Mouse (Mus musculus) MEL (cell line): Measurements from ENCODE around the gene Ttc34. TPM values are rescaled to one million over a fixed set of nuclear protein-coding genes. Genes with fewer than 3 reads are reported as not detected.

Experiments used
- DNase-seq: peaks from one replicate; pipeline ENCODE4 v3.0.0; 2011; ENCODE audit warnings: low read depth, low spot score
- H3K27ac ChIP-seq: 2 replicates; pipeline ENCODE4 v1.5.1; 2012; ENCODE audit warnings: low read depth, mild to moderate bottlenecking, control low read depth, low read length, moderate library complexity; ENCODE audit not compliant: control insufficient read depth
- H3K27me3 ChIP-seq, 2 experiments: fragments of 150-350 bp in 1 of 2; sonication (generic) in 1 of 2; 2 replicates each; pipeline ENCODE4 v1.6.1; 2012; ENCODE audit warnings: low read length in 2 of 2, mild to moderate bottlenecking in 2 of 2, improper control_type of control experiment in 1 of 2, moderate library complexity in 1 of 2; ENCODE audit not compliant: insufficient read depth in 2 of 2, control insufficient read depth in 1 of 2
- H3K36me3 ChIP-seq, 2 experiments: 2 replicates each; pipeline ENCODE4 v1.6.1; 2012 to 2014; ENCODE audit warnings: low read length in 2 of 2, improper control_type of control experiment in 1 of 2, inconsistent platforms in 1 of 2, mild to moderate bottlenecking in 1 of 2; ENCODE audit not compliant: insufficient read depth in 2 of 2, control insufficient read depth in 1 of 2
- H3K4me1 ChIP-seq, 2 experiments: fragments of 150-350 bp in 1 of 2; sonication (generic) in 1 of 2; 2 replicates each; pipeline ENCODE4 v1.6.1; 2012; ENCODE audit warnings: low read length in 2 of 2, improper control_type of control experiment in 1 of 2, mild to moderate bottlenecking in 1 of 2; ENCODE audit not compliant: insufficient read depth in 2 of 2, control insufficient read depth in 1 of 2
- H3K4me3 ChIP-seq, 2 experiments: fragments of 150-350 bp in 1 of 2; sonication (generic) in 1 of 2; 2 replicates each; pipeline ENCODE4 v1.5.1; 2012; ENCODE audit warnings: low read depth in 2 of 2, low read length in 2 of 2, mild to moderate bottlenecking in 2 of 2, moderate library complexity in 2 of 2, control low read depth in 1 of 2, improper control_type of control experiment in 1 of 2; ENCODE audit not compliant: control insufficient read depth in 1 of 2, insufficient read depth in 1 of 2
- H3K79me2 ChIP-seq: 2 replicates; pipeline ENCODE4 v1.6.1; 2012; ENCODE audit warnings: mild to moderate bottlenecking, low read length, moderate library complexity; ENCODE audit not compliant: control insufficient read depth, poor library complexity, insufficient read depth
- H3K9ac ChIP-seq: 2 replicates; pipeline ENCODE4 v1.6.1; 2012; ENCODE audit warnings: low read depth, mild to moderate bottlenecking, control low read depth, low read length, moderate library complexity; ENCODE audit not compliant: control insufficient read depth, poor library complexity, severe bottlenecking
- H3K9me3 ChIP-seq: fragments of 150-350 bp; sonication (generic); replicated peaks from 2 replicates; pipeline ENCODE4 v1.6.1; 2012; ENCODE audit warnings: mild to moderate bottlenecking, low read length, improper control_type of control experiment, moderate library complexity; ENCODE audit not compliant: insufficient read depth
- ELF1 ChIP-seq: IDR thresholded peaks from 2 replicates; pipeline ENCODE4 v1.6.1; 2014; ENCODE audit warnings: low read depth, mild to moderate bottlenecking, inconsistent platforms, low read length, improper control_type of control experiment, moderate library complexity
- ETS1 ChIP-seq: IDR thresholded peaks from 2 replicates; pipeline ENCODE4 v1.6.1; 2012; ENCODE audit warnings: low read depth, mild to moderate bottlenecking, inconsistent platforms, low read length, improper control_type of control experiment, moderate library complexity
- HCFC1 ChIP-seq: IDR thresholded peaks from 2 replicates; pipeline ENCODE4 v1.6.1; 2012; ENCODE audit warnings: low read depth, mild to moderate bottlenecking, inconsistent platforms, low read length, improper control_type of control experiment, moderate library complexity
- JUND ChIP-seq: IDR thresholded peaks from 2 replicates; pipeline ENCODE4 v1.6.1; 2011; ENCODE audit warnings: low read depth, mild to moderate bottlenecking, improper control_type of control experiment, low read length
- MAFK ChIP-seq: IDR thresholded peaks from 2 replicates; pipeline ENCODE4 v1.6.1; 2011; ENCODE audit warnings: low read depth, mild to moderate bottlenecking, low read length, improper control_type of control experiment, borderline replicate concordance
- MAX ChIP-seq: IDR thresholded peaks from 2 replicates; pipeline ENCODE4 v1.6.1; 2011; ENCODE audit warnings: low read length, improper control_type of control experiment
- MXI1 ChIP-seq: IDR thresholded peaks from 2 replicates; pipeline ENCODE4 v1.6.1; 2011; ENCODE audit warnings: mild to moderate bottlenecking, low read depth, low read length, improper control_type of control experiment
- MYC ChIP-seq: IDR thresholded peaks from 2 replicates; pipeline ENCODE4 v1.6.1; 2011; ENCODE audit warnings: low read depth, mild to moderate bottlenecking, low read length, improper control_type of control experiment, moderate library complexity
- NELFE ChIP-seq: IDR thresholded peaks from 2 replicates; pipeline ENCODE4 v1.6.1; 2011; ENCODE audit warnings: low read depth, low read length, improper control_type of control experiment
- NRF1 ChIP-seq: IDR thresholded peaks from 2 replicates; pipeline ENCODE4 v1.6.1; 2014; ENCODE audit warnings: low read depth, mild to moderate bottlenecking, inconsistent platforms, low read length, improper control_type of control experiment, moderate library complexity; ENCODE audit not compliant: poor library complexity, insufficient read depth, severe bottlenecking
- POLR2A ChIP-seq, 2 experiments: IDR thresholded peaks; 2 replicates each; pipeline ENCODE4 v1.6.1; 2011 to 2012; ENCODE audit warnings: low read length in 2 of 2, mild to moderate bottlenecking in 2 of 2, control low read depth in 1 of 2, improper control_type of control experiment in 1 of 2, low read depth in 1 of 2, moderate library complexity in 1 of 2; ENCODE audit not compliant: control insufficient read depth in 1 of 2, insufficient read depth in 1 of 2, poor library complexity in 1 of 2
- POLR2AphosphoS2 ChIP-seq: IDR thresholded peaks from 2 replicates; pipeline ENCODE4 v1.6.1; 2011; ENCODE audit warnings: low read length, improper control_type of control experiment
- SIN3A ChIP-seq: IDR thresholded peaks from 2 replicates; pipeline ENCODE4 v1.6.1; 2012; ENCODE audit warnings: low read length, improper control_type of control experiment, inconsistent platforms
- SMC3 ChIP-seq: IDR thresholded peaks from 2 replicates; pipeline ENCODE4 v1.6.1; 2011; ENCODE audit warnings: low read depth, low read length, improper control_type of control experiment
- TAL1 ChIP-seq: IDR thresholded peaks from 2 replicates; pipeline ENCODE4 v1.6.1; 2012; ENCODE audit warnings: mild to moderate bottlenecking, inconsistent platforms, low read length, moderate library complexity, mixed read lengths
- TCF12 ChIP-seq: IDR thresholded peaks from 2 replicates; pipeline ENCODE4 v1.6.1; 2014; ENCODE audit warnings: low read depth, mild to moderate bottlenecking, inconsistent platforms, low read length, improper control_type of control experiment, moderate library complexity
- UBTF ChIP-seq: IDR thresholded peaks from 2 replicates; pipeline ENCODE4 v1.6.1; 2012; ENCODE audit warnings: low read depth, mild to moderate bottlenecking, inconsistent platforms, low read length, improper control_type of control experiment, moderate library complexity, borderline replicate concordance; ENCODE audit not compliant: insufficient read depth
- USF1 ChIP-seq: IDR thresholded peaks from 2 replicates; pipeline ENCODE4 v1.6.1; 2014; ENCODE audit warnings: low read depth, mild to moderate bottlenecking, inconsistent platforms, low read length, improper control_type of control experiment, moderate library complexity
- ZMIZ1 ChIP-seq: IDR thresholded peaks from 2 replicates; pipeline ENCODE4 v1.6.1; 2012; ENCODE audit warnings: low read depth, mild to moderate bottlenecking, inconsistent platforms, low read length, improper control_type of control experiment, moderate library complexity
- ZNF384 ChIP-seq: IDR thresholded peaks from 2 replicates; pipeline ENCODE4 v1.6.1; 2012; ENCODE audit warnings: low read depth, mild to moderate bottlenecking, inconsistent platforms, low read length, improper control_type of control experiment
- polyA plus RNA-seq, 2 experiments: library from polyadenylated mRNA; stranded (reverse) in 1 of 2; unstranded in 1 of 2; fragments of >175 nt in 1 of 2; fragments of >200 nt in 1 of 2; gene quantifications; 2 replicates each; pipeline versions ENCODE4 v1.2.1 to v1.2.4; 2012; ENCODE audit warnings: low replicate concordance in 2 of 2, low read depth in 1 of 2; ENCODE audit not compliant: insufficient read length in 2 of 2, insufficient read depth in 1 of 2, missing spikeins in 1 of 2
- total RNA-seq: library from RNA; depleted of rRNA; stranded (reverse); fragments of 300-350 nt; gene quantifications from 2 replicates; pipeline ENCODE4 v1.2.3, GENCODE M21; 2012

Ttc34 gene
- total and polyA plus RNA-seq, 3 experiments = not detected

- peak overlapping the region; percentile 46 for H3K9ac ChIP-seq
- no peak overlapping the region for H3K27ac ChIP-seq
- no peaks in the 10 kb centered on the region; a peak in 1 of 4 replicates for H3K27me3 ChIP-seq
Observed at GRCm38 (mm10) chr4:154864271-154864771, 27.1 kb downstream of the Ttc34 start.

GRCm38 (mm10) chr4:154864961-154865760 lies 27.9 kb downstream of the Ttc34 start:
- H3K4me1 ChIP-seq = peaks cover 0 to 4% of the 10 kb centered on the region in 2 experiments; a peak in 2 of 4 replicates
- H3K79me2 ChIP-seq = no peaks in the 10 kb centered on the region
- H3K27me3 ChIP-seq = no peaks in the 10 kb centered on the region; a peak in 1 of 4 replicates
- DNase-seq = no peak
- no peaks in the 10 kb centered on the region for H3K9me3 ChIP-seq
- no peak overlapping the region for H3K4me3 ChIP-seq
- H3K27ac ChIP-seq = no peak overlapping the region
- peak overlapping the region; percentile 46; the same call in 1 of the 2 replicates for H3K9ac ChIP-seq
- no peaks in the 10 kb centered on the region for H3K36me3 ChIP-seq
- no peak for TF ChIP-seq ETS1
- TF ChIP-seq ZMIZ1 = no peak
- TF ChIP-seq POLR2AphosphoS2 = no peak
- no peak for TF ChIP-seq SMC3
- TF ChIP-seq, all 39 proteins: peak for 0

More at GRCm38 (mm10) chr4:154864271-154864771, 27.1 kb downstream of the Ttc34 start:
- peak; percentile 88 for DNase-seq
- no peaks in the 10 kb centered on the region for H3K79me2 ChIP-seq
- peaks cover 0 to 4% of the 10 kb centered on the region in 2 experiments; a peak in 2 of 4 replicates for H3K4me1 ChIP-seq
- H3K36me3 ChIP-seq = no peaks in the 10 kb centered on the region
- TF ChIP-seq UBTF = no peak
- peak; percentile 51 for TF ChIP-seq SIN3A
- TF ChIP-seq POLR2A (IDR thresholded peaks at IDR 0.05; ENCODE audit: control insufficient read depth in 1 of 2, insufficient read depth in 1 of 2, low read depth in 1 of 2, low read length in 2 of 2, poor library complexity in 1 of 2) = peak in 1 of 2 experiments; percentile 43; a peak in 1 of 4 replicates
- TF ChIP-seq MXI1 = peak; percentile 70
- TF ChIP-seq MAFK = no peak
- peak; percentile 75 for TF ChIP-seq MYC
- TF ChIP-seq TAL1 = no peak
- peak; percentile 82 for TF ChIP-seq ELF1
- no peak for TF ChIP-seq TCF12
- TF ChIP-seq USF1 = peak; percentile 43; the same call in 1 of the 2 replicates
- peak; percentile 77; the same call in 1 of the 2 replicates for TF ChIP-seq MAX
- peak; percentile 88 for TF ChIP-seq ZNF384
- 0 out of 2 replicates have a peak, but pooled peaks have one; percentile 47 for TF ChIP-seq HCFC1
- TF ChIP-seq NELFE = peak; percentile 38
- TF ChIP-seq NRF1 = peak; percentile 80
- TF ChIP-seq JUND = no peak
- peak overlapping the region; percentile 35 to 45 for H3K4me3 ChIP-seq
- H3K9me3 ChIP-seq = no peaks in the 10 kb centered on the region
